Mouse (Mus musculus) embryonic fibroblast, embryonic 13.5 days (primary cell): ENCODE data around the gene Tmem108.

Experiments used
- CTCF ChIP-seq: IDR thresholded peaks from 2 replicates; pipeline ENCODE4 v1.5.1; 2011; ENCODE audit warnings: mild to moderate bottlenecking, control low read depth, low read length, moderate library complexity, borderline replicate concordance; ENCODE audit not compliant: insufficient read depth
- POLR2A ChIP-seq: IDR thresholded peaks from 2 replicates; pipeline ENCODE4 v1.6.1; 2011; ENCODE audit warnings: low read depth, mild to moderate bottlenecking, control low read depth, low read length, moderate library complexity

DNA sequence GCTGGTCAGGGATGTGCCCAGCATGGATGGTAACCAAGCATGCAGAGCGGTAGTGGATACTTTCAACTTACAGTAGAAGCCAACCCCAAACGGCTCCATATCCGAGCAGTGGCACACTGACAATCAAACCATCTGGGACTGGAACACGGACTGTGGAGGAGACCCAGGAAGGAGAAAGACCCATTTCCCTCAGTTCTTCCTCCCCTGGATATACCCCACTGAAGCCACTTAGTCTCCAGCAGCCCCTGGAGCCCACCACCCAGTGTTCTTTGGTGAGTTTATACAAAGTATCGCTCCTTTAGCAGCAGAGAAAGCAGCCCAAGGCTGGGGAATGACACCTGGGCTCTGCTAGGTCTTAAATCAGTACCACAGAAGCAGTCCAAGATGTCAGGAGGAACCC, 184.5 kb downstream of the Tmem108 start:
- TF ChIP-seq CTCF (no peak), POLR2A (no peak)
